Mouse (Mus musculus) embryo, embryonic 11.5 days (tissue): ENCODE measurements at regions not wholly inside any gene's neighbourhood (a gene's known extent, or its start where the extent isn't known, plus 50 kb on each side); places are given as distances from the start of the nearest gene placed in this dataset.

Experiments used
- DNase-seq: peaks from one replicate; pipeline ENCODE4 v3.0.0-alpha.2; 2012; ENCODE audit warnings: low read depth, low spot score

GRCm38 (mm10) chr8:87273328-87273727 lies 199.1 kb downstream of the Cbln1 start:
- DNase-seq: no peak

- no peak for DNase-seq
Measured at GRCm38 (mm10) chr8:87270525-87271187, 201.8 kb downstream of the Cbln1 start.

- DNase-seq: no peak
Measured at GRCm38 (mm10) chr8:87268159-87268558, 204.2 kb downstream of the Cbln1 start.

- DNase-seq: no peak
Measured at GRCm38 (mm10) chr8:87264999-87265398, 207.4 kb downstream of the Cbln1 start.

- DNase-seq: no peak
Measured at GRCm38 (mm10) chr8:87260305-87260704, 212.1 kb downstream of the Cbln1 start.

- no peak for DNase-seq
Measured at GRCm38 (mm10) chr8:87242681-87243080, 229.7 kb downstream of the Cbln1 start.

- DNase-seq: no peak
Measured at GRCm38 (mm10) chr8:87237181-87237580, 235.2 kb downstream of the Cbln1 start.

- DNase-seq: no peak
Measured at GRCm38 (mm10) chr8:87236438-87236837, 236.0 kb downstream of the Cbln1 start.

- peak; percentile 53 for DNase-seq
Measured at GRCm38 (mm10) chr8:87235341-87236075, 236.9 kb downstream of the Cbln1 start.

GRCm38 (mm10) chr8:87234336-87234735 lies 238.1 kb downstream of the Cbln1 start:
- DNase-seq: no peak

- peak; percentile 35 for DNase-seq
Measured at GRCm38 (mm10) chr8:87233805-87234331, 238.5 kb downstream of the Cbln1 start.

GRCm38 (mm10) chr8:87231762-87232161 lies 240.6 kb downstream of the Cbln1 start:
- DNase-seq: no peak

GRCm38 (mm10) chr8:87230096-87230495 lies 242.3 kb downstream of the Cbln1 start:
- DNase-seq: no peak

- no peak for DNase-seq
Measured at GRCm38 (mm10) chr8:87229182-87229581, 243.2 kb downstream of the Cbln1 start.

GRCm38 (mm10) chr8:87228777-87229176 lies 243.6 kb downstream of the Cbln1 start:
- no peak for DNase-seq

- DNase-seq: no peak
Measured at GRCm38 (mm10) chr8:87225504-87226425, 246.6 kb downstream of the Cbln1 start.

GRCm38 (mm10) chr8:87220581-87220980 lies 251.8 kb downstream of the Cbln1 start:
- no peak for DNase-seq

GRCm38 (mm10) chr8:87218956-87219482 lies 253.4 kb downstream of the Cbln1 start:
- DNase-seq: no peak

GRCm38 (mm10) chr8:87214962-87215361 lies 257.4 kb downstream of the Cbln1 start:
- no peak for DNase-seq

GRCm38 (mm10) chr8:87210546-87210945 lies 261.9 kb downstream of the Cbln1 start:
- no peak for DNase-seq

- no peak for DNase-seq
Measured at GRCm38 (mm10) chr8:87209295-87209694, 263.1 kb downstream of the Cbln1 start.

- DNase-seq: no peak
Measured at GRCm38 (mm10) chr8:87208036-87208435, 264.4 kb downstream of the Cbln1 start.
